Mouse (Mus musculus): ENCODE data around the gene Cdkl3. TPM values are rescaled to one million over a fixed set of nuclear protein-coding genes. Genes with fewer than 3 reads are reported as not detected.
A peak's percentile ranks its signal among the peaks of the same experiment; 100 is the strongest.

The Cdkl3 gene
- polyA plus RNA-seq (2012; fragmentation: generic; extraction: Trizol), result 2.2 TPM

- Histone ChIP-seq H3K27me3 (ENCODE audit: control insufficient read depth, insufficient read depth, insufficient read length) (no peaks in the 10 kb centered on the region), H3K4me3 (peak within 1 kb of the TSS; percentile 76), H3ac (ENCODE audit: control insufficient read depth, insufficient read length) (peak within 1 kb of the TSS; percentile 38), H3K79me2 (ENCODE audit: control insufficient read depth, insufficient read depth) (peaks cover 22% of the 10 kb centered on the region), H3K36me3 (ENCODE audit: control insufficient read depth, insufficient read depth) (no peaks in the 10 kb centered on the region), H3K4me2 (ENCODE audit: low read depth) (peak within 1 kb of the TSS; percentile 93)
- TF ChIP-seq POLR2AphosphoS2 (IDR thresholded peaks at IDR 0.05; ENCODE audit: insufficient read length, low read depth) (peak; percentile 66), POLR2A (IDR thresholded peaks at IDR 0.05; ENCODE audit: insufficient read length, low read depth) (peak; percentile 89), MYOG (IDR thresholded peaks at IDR 0.05; ENCODE audit: control insufficient read depth in 1 of 3, insufficient read depth in 1 of 3, insufficient read length in 2 of 3, low read depth in 2 of 3) (peak in 1 of 3 experiments; percentile 59), E2F4 (IDR thresholded peaks at IDR 0.05; ENCODE audit: insufficient read depth) (no peak), MYOD1 (IDR thresholded peaks at IDR 0.05; ENCODE audit: control insufficient read depth in 1 of 3, insufficient read length in 2 of 3, low read depth in 2 of 3) (peak in 1 of 3 experiments; percentile 55)
Measured at GRCm38 (mm10) chr11:52003772-52004528, at the start of gene Cdkl3. Gene Cdkl3 (plus strand): TSS chr11:52004221.

- TF ChIP-seq POLR2A (IDR thresholded peaks at IDR 0.05; ENCODE audit: insufficient read length, low read depth) (no peak), TCF3 (IDR thresholded peaks at IDR 0.05; ENCODE audit: insufficient read length, low read depth) (no peak), E2F4 (IDR thresholded peaks at IDR 0.05; ENCODE audit: insufficient read depth) (no peak), MYOG (IDR thresholded peaks at IDR 0.05; ENCODE audit: control insufficient read depth in 1 of 3, insufficient read depth in 1 of 3, insufficient read length in 2 of 3, low read depth in 2 of 3) (no peak), USF1 (IDR thresholded peaks at IDR 0.05; ENCODE audit: low read depth) (no peak), TCF12 (IDR thresholded peaks at IDR 0.05; ENCODE audit: insufficient read depth, poor library complexity, severe bottlenecking) (no peak), POLR2AphosphoS2 (IDR thresholded peaks at IDR 0.05; ENCODE audit: insufficient read length, low read depth) (no peak), REST (IDR thresholded peaks at IDR 0.05; ENCODE audit: insufficient read depth, insufficient read length) (no peak), MAX (IDR thresholded peaks at IDR 0.05; ENCODE audit: low read depth) (no peak), MYOD1 (IDR thresholded peaks at IDR 0.05; ENCODE audit: control insufficient read depth in 1 of 3, insufficient read length in 2 of 3, low read depth in 2 of 3) (no peak), SRF (IDR thresholded peaks at IDR 0.05; ENCODE audit: control insufficient read depth, insufficient read length, low read depth) (no peak), CEBPB (IDR thresholded peaks at IDR 0.05; ENCODE audit: insufficient read depth, poor library complexity, severe bottlenecking) (no peak)
- H3K4me2 ChIP-seq (ENCODE audit: low read depth), result no peak overlapping the region
- H3K4me3 ChIP-seq, result no peak overlapping the region
- no peak overlapping the region for H3ac ChIP-seq (ENCODE audit: control insufficient read depth, insufficient read length)
- H3K36me3 ChIP-seq (ENCODE audit: control insufficient read depth, insufficient read depth), result no peaks in the 10 kb centered on the region
- no peaks in the 10 kb centered on the region for H3K27me3 ChIP-seq (ENCODE audit: control insufficient read depth, insufficient read depth, insufficient read length)
- no peaks in the 10 kb centered on the region for H3K79me2 ChIP-seq (ENCODE audit: control insufficient read depth, insufficient read depth)
Measured at GRCm38 (mm10) chr11:51956112-51956511, 47.9 kb upstream of the Cdkl3 start.

- H3K4me3 ChIP-seq, result no peak overlapping the region
- TF ChIP-seq MYOG (IDR thresholded peaks at IDR 0.05; ENCODE audit: control insufficient read depth in 1 of 3, insufficient read depth in 1 of 3, insufficient read length in 2 of 3, low read depth in 2 of 3), result no peak
- no peak for TF ChIP-seq E2F4 (IDR thresholded peaks at IDR 0.05; ENCODE audit: insufficient read depth)
- no peak for TF ChIP-seq CEBPB (IDR thresholded peaks at IDR 0.05; ENCODE audit: insufficient read depth, poor library complexity, severe bottlenecking)
- no peaks in the 10 kb centered on the region for H3K36me3 ChIP-seq (ENCODE audit: control insufficient read depth, insufficient read depth)
- no peak overlapping the region for H3K4me2 ChIP-seq (ENCODE audit: low read depth)
- no peaks in the 10 kb centered on the region for H3K27me3 ChIP-seq (ENCODE audit: control insufficient read depth, insufficient read depth, insufficient read length)
- H3ac ChIP-seq (ENCODE audit: control insufficient read depth, insufficient read length), result no peak overlapping the region
- H3K79me2 ChIP-seq (ENCODE audit: control insufficient read depth, insufficient read depth), result no peaks in the 10 kb centered on the region
Measured at GRCm38 (mm10) chr11:51957760-51958159, 46.3 kb upstream of the Cdkl3 start.

- Histone ChIP-seq H3K4me2 (ENCODE audit: low read depth) (no peak overlapping the region), H3K27me3 (ENCODE audit: control insufficient read depth, insufficient read depth, insufficient read length) (no peaks in the 10 kb centered on the region), H3ac (ENCODE audit: control insufficient read depth, insufficient read length) (no peak overlapping the region), H3K79me2 (ENCODE audit: control insufficient read depth, insufficient read depth) (no peaks in the 10 kb centered on the region), H3K36me3 (ENCODE audit: control insufficient read depth, insufficient read depth) (no peaks in the 10 kb centered on the region), H3K4me3 (no peak overlapping the region)
- no peak for TF ChIP-seq MYOD1 (IDR thresholded peaks at IDR 0.05; ENCODE audit: control insufficient read depth in 1 of 3, insufficient read length in 2 of 3, low read depth in 2 of 3)
- no peak for TF ChIP-seq MYOG (IDR thresholded peaks at IDR 0.05; ENCODE audit: control insufficient read depth in 1 of 3, insufficient read depth in 1 of 3, insufficient read length in 2 of 3, low read depth in 2 of 3)
- no peak for TF ChIP-seq REST (IDR thresholded peaks at IDR 0.05; ENCODE audit: insufficient read depth, insufficient read length)
- TF ChIP-seq MAX (IDR thresholded peaks at IDR 0.05; ENCODE audit: low read depth), result no peak
- TF ChIP-seq CEBPB (IDR thresholded peaks at IDR 0.05; ENCODE audit: insufficient read depth, poor library complexity, severe bottlenecking), result no peak
- no peak for TF ChIP-seq POLR2A (IDR thresholded peaks at IDR 0.05; ENCODE audit: insufficient read length, low read depth)
Measured at GRCm38 (mm10) chr11:51959511-51959910, 44.5 kb upstream of the Cdkl3 start.

GRCm38 (mm10) chr11:51960061-51960460 lies 44.0 kb upstream of the Cdkl3 start:
- Histone ChIP-seq H3K79me2 (ENCODE audit: control insufficient read depth, insufficient read depth) (no peaks in the 10 kb centered on the region), H3K4me3 (no peak overlapping the region), H3K36me3 (ENCODE audit: control insufficient read depth, insufficient read depth) (no peaks in the 10 kb centered on the region), H3ac (ENCODE audit: control insufficient read depth, insufficient read length) (no peak overlapping the region), H3K4me2 (ENCODE audit: low read depth) (no peak overlapping the region), H3K27me3 (ENCODE audit: control insufficient read depth, insufficient read depth, insufficient read length) (no peaks in the 10 kb centered on the region)
- no peak for TF ChIP-seq CEBPB (IDR thresholded peaks at IDR 0.05; ENCODE audit: insufficient read depth, poor library complexity, severe bottlenecking)
- TF ChIP-seq MYOD1 (IDR thresholded peaks at IDR 0.05; ENCODE audit: control insufficient read depth in 1 of 3, insufficient read length in 2 of 3, low read depth in 2 of 3), result no peak
- no peak for TF ChIP-seq TCF12 (IDR thresholded peaks at IDR 0.05; ENCODE audit: insufficient read depth, poor library complexity, severe bottlenecking)
- TF ChIP-seq E2F4 (IDR thresholded peaks at IDR 0.05; ENCODE audit: insufficient read depth), result no peak
- no peak for TF ChIP-seq POLR2AphosphoS2 (IDR thresholded peaks at IDR 0.05; ENCODE audit: insufficient read length, low read depth)
- no peak for TF ChIP-seq MYOG (IDR thresholded peaks at IDR 0.05; ENCODE audit: control insufficient read depth in 1 of 3, insufficient read depth in 1 of 3, insufficient read length in 2 of 3, low read depth in 2 of 3)
- TF ChIP-seq SRF (IDR thresholded peaks at IDR 0.05; ENCODE audit: control insufficient read depth, insufficient read length, low read depth), result no peak
- no peak for TF ChIP-seq TCF3 (IDR thresholded peaks at IDR 0.05; ENCODE audit: insufficient read length, low read depth)
- no peak for TF ChIP-seq REST (IDR thresholded peaks at IDR 0.05; ENCODE audit: insufficient read depth, insufficient read length)
- TF ChIP-seq MAX (IDR thresholded peaks at IDR 0.05; ENCODE audit: low read depth), result no peak
- TF ChIP-seq POLR2A (IDR thresholded peaks at IDR 0.05; ENCODE audit: insufficient read length, low read depth), result no peak
- TF ChIP-seq USF1 (IDR thresholded peaks at IDR 0.05; ENCODE audit: low read depth), result no peak
